Mouse (Mus musculus): ENCODE data around the gene 4931406P16Rik.
"Not testable (repeated sequence)": the region's sequence is repeated elsewhere in the genome, so short reads cannot be mapped to it uniquely, and the experiment has no call there.

The 4931406P16Rik gene

GRCm38 (mm10) chr7:34218496-34218895, 94.9 kb downstream of the 4931406P16Rik start:
- no peak for ATAC-seq (ENCODE audit: insufficient number of reproducible peaks, low FRiP score, low TSS enrichment)

- no peak for ATAC-seq (ENCODE audit: insufficient number of reproducible peaks, low FRiP score, low TSS enrichment)
Observed at GRCm38 (mm10) chr7:34216474-34216873, 96.9 kb downstream of the 4931406P16Rik start.

- ATAC-seq (ENCODE audit: insufficient number of reproducible peaks, low FRiP score, low TSS enrichment), result no peak
Observed at GRCm38 (mm10) chr7:34215481-34215880, 97.9 kb downstream of the 4931406P16Rik start.

- no peak for ATAC-seq (ENCODE audit: insufficient number of reproducible peaks, low FRiP score, low TSS enrichment)
Observed at GRCm38 (mm10) chr7:34214644-34215043, 98.7 kb downstream of the 4931406P16Rik start.

GRCm38 (mm10) chr7:34213281-34213680, 100.1 kb downstream of the 4931406P16Rik start:
- ATAC-seq (ENCODE audit: insufficient number of reproducible peaks, low FRiP score, low TSS enrichment), result no peak

GRCm38 (mm10) chr7:34208027-34208745, 105.2 kb downstream of the 4931406P16Rik start:
- ATAC-seq (ENCODE audit: insufficient number of reproducible peaks, low FRiP score, low TSS enrichment), result no peak

GRCm38 (mm10) chr7:34206331-34206730, 107.0 kb downstream of the 4931406P16Rik start:
- no peak for ATAC-seq (ENCODE audit: insufficient number of reproducible peaks, low FRiP score, low TSS enrichment)

- not testable (repeated sequence) for ATAC-seq (ENCODE audit: insufficient number of reproducible peaks, low FRiP score, low TSS enrichment)
Observed at GRCm38 (mm10) chr7:34202147-34202546, 111.2 kb downstream of the 4931406P16Rik start.

GRCm38 (mm10) chr7:34200829-34201228, 112.5 kb downstream of the 4931406P16Rik start:
- no peak for ATAC-seq (ENCODE audit: insufficient number of reproducible peaks, low FRiP score, low TSS enrichment)

- no peak for ATAC-seq (ENCODE audit: insufficient number of reproducible peaks, low FRiP score, low TSS enrichment)
Observed at GRCm38 (mm10) chr7:34198346-34198745, 115.0 kb downstream of the 4931406P16Rik start.

- ATAC-seq (ENCODE audit: insufficient number of reproducible peaks, low FRiP score, low TSS enrichment), result peak; percentile 87
Observed at GRCm38 (mm10) chr7:34196132-34197128, 116.9 kb downstream of the 4931406P16Rik start, which contains the start of gene Pdcd2l. Gene Pdcd2l (minus strand): TSS chr7:34196661.

GRCm38 (mm10) chr7:34195632-34196031, 117.7 kb downstream of the 4931406P16Rik start:
- no peak for ATAC-seq (ENCODE audit: insufficient number of reproducible peaks, low FRiP score, low TSS enrichment)

- no peak for ATAC-seq (ENCODE audit: insufficient number of reproducible peaks, low FRiP score, low TSS enrichment)
Observed at GRCm38 (mm10) chr7:34192825-34193224, 120.5 kb downstream of the 4931406P16Rik start.

- ATAC-seq (ENCODE audit: insufficient number of reproducible peaks, low FRiP score, low TSS enrichment), result no peak
Observed at GRCm38 (mm10) chr7:34189376-34189989, 123.9 kb downstream of the 4931406P16Rik start.
